Mouse (Mus musculus): ENCODE measurements around the gene Sh3kbp1.

The Sh3kbp1 gene

GRCm38 (mm10) chrX:159911613-159912012 is 284.5 kb downstream of the Sh3kbp1 start:
- in situ Hi-C loops (cut with MboI, MseI) = no loop called here

GRCm38 (mm10) chrX:159912061-159912460 is 285.0 kb downstream of the Sh3kbp1 start:
- in situ Hi-C loops (cut with MboI, MseI) = no loop called here

DNA sequence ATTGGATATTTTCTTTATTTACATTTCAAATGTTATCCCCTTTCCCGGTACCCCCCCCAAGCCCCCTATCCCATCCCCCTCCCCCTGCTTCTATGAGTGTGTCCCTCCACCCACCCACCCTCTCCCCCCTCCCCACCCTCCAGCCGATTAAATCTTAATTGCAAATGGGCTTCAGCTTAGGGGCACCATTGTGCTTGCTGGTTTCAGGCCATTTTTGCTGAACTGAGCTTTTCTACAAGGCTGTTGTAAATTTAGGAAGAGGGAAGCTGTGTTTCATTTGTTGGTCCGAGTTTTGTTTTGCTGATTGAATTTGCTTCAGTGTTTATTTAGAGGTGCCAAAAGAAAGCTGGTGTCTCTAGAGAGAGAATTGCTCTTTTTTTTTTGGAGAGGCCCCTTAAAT is 286.4 kb downstream of the Sh3kbp1 start:
- in situ Hi-C loops (cut with MboI, MseI) = no loop called here

GRCm38 (mm10) chrX:159915125-159915524 is 288.1 kb downstream of the Sh3kbp1 start:
- in situ Hi-C loops (cut with MboI, MseI) = no loop called here

DNA sequence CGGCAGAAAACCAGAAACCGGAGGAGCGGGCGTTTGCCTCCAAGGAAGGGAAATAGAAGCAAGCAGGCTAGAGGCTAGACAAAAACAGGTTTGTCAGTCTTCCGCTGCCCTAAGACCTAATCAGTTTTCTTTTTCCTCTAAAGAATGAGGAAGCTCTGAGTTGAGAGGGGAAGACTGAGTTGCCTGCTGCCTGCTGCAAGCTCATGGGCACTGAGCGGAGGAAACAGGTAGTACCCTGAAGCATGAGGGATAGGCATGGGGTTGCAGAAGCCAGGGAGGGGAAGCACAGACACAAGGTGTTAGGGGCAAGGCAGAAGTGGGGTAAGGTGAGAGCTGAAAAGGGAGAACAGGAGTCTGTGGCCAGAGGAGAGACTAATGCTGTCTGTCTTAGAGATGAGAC is 297.7 kb downstream of the Sh3kbp1 start:
- in situ Hi-C loops (cut with MboI, MseI) = loop anchor here (10.0 kb wide), 1 partner anchor 410 kb away; no protein-coding TSS in a partner anchor

- in situ Hi-C loops (cut with MboI, MseI) = loop anchor here (10.0 kb wide), 1 partner anchor 407 kb away; no protein-coding TSS in a partner anchor
These were observed 301.1 kb downstream of the Sh3kbp1 start for GRCm38 (mm10) chrX:159928165-159928564.

DNA sequence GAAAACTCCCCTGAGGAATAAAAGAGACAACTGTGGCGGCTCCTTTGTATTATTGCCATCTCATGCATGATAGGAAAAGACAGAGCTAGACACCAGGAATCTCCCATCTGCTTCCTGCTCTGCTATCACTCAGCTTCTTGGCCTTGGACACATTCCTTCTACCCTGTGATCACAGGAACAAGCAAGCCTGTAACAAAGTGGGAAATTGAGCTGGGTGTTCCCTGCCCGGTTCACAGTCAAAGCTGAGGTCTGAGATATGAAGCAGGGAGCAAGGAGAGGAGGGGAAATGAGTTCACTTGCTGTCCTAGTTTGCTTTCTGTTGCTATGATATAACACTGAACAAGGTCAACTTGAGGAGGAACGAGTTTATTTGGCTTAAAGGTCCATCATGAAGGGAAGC is 301.8 kb downstream of the Sh3kbp1 start:
- in situ Hi-C loops (cut with MboI, MseI) = loop anchor here (10.0 kb wide), 1 partner anchor 406 kb away; no protein-coding TSS in a partner anchor

GRCm38 (mm10) chrX:159932027-159932426 is 305.0 kb downstream of the Sh3kbp1 start:
- in situ Hi-C loops (cut with MboI, MseI) = no loop called here

DNA sequence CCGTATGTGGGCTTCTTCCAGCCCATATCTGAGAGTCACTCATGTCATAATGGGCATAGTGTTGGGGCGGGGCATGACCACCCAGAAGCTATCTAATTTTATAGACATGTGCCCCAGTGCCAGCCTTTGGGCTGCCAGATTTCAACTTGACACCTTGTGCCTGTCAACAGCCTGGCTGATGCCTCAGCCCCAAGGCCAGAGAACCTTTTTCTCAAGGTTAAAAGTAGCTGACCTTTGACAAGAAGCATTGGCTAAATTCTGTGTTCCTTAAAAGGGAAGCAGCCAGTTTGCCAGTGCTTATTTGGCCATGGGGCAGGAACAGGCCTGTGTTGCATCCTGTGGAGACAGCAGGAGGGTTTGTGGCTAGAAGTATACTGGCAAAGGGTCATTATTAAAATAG is 315.5 kb downstream of the Sh3kbp1 start:
- in situ Hi-C loops (cut with MboI, MseI) = no loop called here

- in situ Hi-C loops (cut with MboI, MseI) = no loop called here
These were observed 316.5 kb downstream of the Sh3kbp1 start for GRCm38 (mm10) chrX:159943586-159943985.

GRCm38 (mm10) chrX:159953546-159954429 is 326.7 kb downstream of the Sh3kbp1 start:
- in situ Hi-C loops (cut with MboI, MseI) = no loop called here

DNA sequence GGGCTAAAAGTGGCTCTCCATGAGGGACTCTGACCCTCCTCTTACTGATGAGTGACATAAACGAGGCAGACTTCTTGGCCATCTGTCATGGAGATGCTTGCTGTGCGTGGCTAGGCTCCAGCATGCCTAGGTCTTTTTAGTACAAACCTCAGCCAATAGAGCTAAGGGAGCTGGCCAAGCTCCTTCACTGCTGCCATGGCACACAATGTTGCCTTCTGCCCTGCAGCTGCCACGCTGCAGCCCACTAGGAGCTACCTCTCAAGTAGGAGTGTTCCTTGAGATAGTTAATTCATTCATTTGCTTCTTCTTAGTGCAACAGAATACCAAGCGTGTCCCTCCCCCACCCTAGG is 327.3 kb downstream of the Sh3kbp1 start:
- in situ Hi-C loops (cut with MboI, MseI) = no loop called here

DNA sequence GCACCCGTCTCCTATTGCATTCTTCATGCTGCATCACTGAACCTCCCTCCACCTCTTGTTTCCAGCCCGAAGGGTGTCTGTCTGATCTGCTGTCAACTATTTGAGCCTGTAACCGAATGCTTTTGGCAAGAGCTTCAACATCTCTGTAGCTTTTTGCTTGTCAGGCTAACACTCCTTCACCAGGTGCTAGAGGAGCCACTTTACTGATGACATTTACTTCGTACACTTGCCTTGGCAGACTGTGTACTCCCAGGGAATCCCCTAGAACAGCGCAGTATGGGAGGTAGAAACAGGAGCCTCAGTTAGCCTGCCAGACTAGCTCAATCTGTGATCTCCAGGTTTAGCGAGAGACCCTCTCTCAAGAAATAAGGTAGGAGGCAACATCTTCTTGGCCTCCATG is 328.4 kb downstream of the Sh3kbp1 start:
- in situ Hi-C loops (cut with MboI, MseI) = no loop called here

GRCm38 (mm10) chrX:159961385-159961784 is 334.3 kb downstream of the Sh3kbp1 start:
- in situ Hi-C loops (cut with MboI, MseI) = loop anchor here (10.0 kb wide), 1 partner anchor 337 kb away; the partner anchor contains the start of gene Sh3kbp1

DNA sequence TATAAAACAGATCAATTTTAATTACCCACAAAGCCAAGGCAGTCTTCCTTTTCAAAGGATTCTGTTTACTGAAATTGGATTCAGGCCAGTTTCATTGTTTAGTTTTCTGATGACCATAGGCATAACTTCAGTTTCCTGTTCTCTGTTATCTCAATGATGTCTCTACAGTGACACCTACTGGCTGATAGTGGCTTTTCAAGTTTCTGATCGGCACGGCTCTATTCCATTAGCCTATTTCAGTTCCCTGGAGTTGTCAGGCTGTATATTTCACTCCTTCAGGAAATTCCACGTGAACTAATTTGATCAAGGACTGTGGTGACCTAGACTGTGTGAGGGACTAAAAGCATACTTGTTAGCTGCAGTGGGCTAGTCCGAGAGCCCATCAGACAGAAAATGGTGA is 336.2 kb downstream of the Sh3kbp1 start:
- in situ Hi-C loops (cut with MboI, MseI) = loop anchor here (10.0 kb wide), 1 partner anchor 338 kb away; the partner anchor contains the start of gene Sh3kbp1

- in situ Hi-C loops (cut with MboI, MseI) = loop anchor here (10.0 kb wide), 1 partner anchor 339 kb away; the partner anchor contains the start of gene Sh3kbp1
These were observed 336.9 kb downstream of the Sh3kbp1 start for GRCm38 (mm10) chrX:159963925-159964324.

DNA sequence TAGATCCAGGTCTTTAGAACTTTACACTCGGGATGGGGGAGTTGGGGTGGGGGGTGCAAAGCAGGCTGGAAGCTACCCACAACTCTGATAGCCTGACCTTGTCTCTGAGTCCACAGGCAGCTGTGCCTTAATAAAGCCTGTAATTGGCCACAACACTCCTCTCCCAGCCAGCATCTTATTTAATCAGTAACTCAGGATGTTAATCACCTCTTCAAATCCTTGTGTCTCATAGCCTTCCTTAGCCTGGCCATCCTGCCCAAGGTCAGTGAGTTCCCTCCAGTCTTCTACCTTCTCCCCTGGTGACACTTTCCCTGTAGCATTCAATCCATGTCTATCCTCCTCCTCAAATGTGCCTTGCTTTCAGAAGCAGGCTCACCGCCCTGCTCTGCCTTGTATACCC is 342.0 kb downstream of the Sh3kbp1 start:
- in situ Hi-C loops (cut with MboI, MseI) = loop anchor here (10.0 kb wide), 1 partner anchor 344 kb away; the partner anchor contains the start of gene Sh3kbp1

DNA sequence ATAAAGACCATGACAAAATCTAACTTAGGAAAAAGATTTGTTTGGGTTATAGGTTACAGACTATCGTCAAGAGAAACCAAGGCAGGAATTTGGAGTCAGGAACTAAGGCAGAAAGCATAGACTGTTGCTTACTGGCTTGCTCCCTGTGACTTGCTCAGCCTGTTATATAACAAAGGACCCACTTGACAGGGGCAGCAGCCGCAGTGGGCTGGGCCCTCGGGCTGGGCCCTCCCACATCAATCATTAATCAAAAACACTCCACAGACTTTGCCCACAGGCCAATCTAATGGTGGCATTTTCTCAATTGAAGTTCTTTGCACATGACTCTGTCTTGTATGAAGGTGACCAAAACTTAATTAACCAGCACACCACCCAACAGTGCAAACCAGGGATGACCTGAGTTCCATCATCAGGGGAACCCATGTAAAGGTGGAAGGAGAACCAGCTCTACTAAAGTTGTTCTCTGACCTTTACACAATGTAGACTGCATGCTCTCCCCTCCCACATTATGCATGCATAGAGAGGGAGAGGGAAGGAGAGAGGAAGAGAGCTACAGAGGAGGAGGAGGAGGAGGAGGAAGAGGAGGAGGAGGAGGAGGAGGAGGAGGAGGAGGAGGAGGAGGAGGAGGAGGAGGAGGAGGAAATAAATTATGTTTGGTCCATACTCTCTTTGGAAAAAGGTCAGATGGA is 344.2 kb downstream of the Sh3kbp1 start:
- in situ Hi-C loops (cut with MboI, MseI) = no loop called here

DNA sequence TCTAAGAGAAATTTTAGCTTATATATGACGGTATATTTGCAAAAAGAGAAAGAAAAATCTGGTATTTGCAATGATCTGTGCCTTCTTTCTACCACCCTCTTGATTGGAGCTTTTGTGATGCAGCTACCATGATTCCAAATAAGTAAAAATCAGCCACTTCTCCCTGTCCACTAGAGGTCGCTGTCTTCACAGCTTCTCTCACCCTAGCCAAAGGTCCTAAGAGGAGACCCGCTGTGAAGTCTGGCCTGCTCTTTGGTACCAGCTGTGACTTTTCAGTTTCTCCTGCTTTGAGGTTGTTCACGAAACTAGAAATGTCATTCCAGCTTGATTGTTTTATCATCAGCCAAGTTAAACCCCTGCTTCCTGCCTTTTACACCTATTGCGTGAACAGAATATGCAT is 346.7 kb downstream of the Sh3kbp1 start:
- in situ Hi-C loops (cut with MboI, MseI) = no loop called here

DNA sequence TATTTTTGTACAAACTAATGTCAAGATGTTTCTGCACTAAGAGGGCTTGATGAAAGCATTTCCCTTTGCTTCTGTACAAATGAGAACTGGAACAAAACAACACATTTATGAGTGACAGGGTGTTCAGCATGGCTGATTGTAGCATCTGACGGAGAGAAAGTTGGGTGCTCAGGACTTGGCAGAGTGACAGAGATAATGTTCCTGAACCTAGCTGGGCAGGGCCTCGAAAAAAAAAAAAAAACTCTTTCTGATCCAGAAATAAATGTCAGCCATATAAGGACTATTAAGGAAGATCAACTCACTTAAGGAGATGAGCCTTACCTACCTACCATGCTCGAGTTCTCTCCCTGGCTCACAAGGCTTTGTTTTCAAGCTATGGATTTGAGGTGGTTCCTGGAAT is 349.2 kb downstream of the Sh3kbp1 start:
- in situ Hi-C loops (cut with MboI, MseI) = no loop called here

DNA sequence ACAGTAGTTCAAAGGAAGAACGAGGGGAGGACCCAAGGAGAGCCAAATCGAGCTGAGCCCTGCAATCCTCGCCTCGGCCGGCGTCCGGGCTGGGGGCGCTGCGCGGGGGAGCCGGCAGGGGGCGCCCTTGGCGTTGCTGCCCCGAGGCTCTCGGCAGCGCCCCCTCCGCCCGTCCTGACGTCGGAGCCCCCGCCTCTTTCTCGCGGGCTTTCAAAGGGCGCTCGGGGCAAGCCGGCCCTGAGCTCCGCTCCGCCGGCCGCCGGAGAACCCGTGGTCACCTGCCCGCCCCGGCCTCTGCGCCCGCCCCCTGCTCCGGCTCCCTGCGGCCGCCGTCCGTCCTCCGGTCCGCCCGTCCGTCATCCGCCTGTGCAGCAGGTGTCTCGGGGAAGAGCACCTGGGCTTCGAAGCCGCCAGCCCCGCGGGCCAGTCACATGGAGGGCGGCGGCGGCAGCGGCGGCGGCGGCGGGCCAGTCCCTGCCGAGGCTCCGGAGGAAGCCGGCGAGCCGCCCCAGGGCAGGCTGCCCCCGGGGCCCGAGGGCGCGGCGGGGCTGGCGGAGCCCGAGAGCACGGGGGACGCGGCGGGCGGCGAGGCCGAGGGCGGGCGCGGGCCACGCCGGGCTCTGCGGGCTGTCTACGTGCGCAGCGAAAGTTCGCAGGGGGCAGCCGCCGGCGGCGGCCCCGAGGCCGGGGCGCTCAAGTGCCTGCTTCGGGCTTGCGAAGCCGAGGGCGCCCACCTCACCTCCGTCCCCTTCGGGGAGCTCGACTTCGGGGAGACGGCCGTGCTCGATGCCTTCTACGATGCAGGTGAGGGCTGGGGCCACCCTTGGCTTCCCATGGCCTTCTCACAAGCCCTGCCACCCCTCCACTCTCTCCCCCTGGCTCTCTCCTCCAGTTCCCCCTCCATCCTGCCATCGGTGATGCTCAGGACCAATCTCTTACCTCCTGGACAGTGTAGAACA is 361.2 kb downstream of the Sh3kbp1 start, which contains the start of gene Map3k15:
Gene Map3k15 (plus strand): TSS at position 432 of the 959 bp plus-strand sequence.
- in situ Hi-C loops (cut with MboI, MseI) = loop anchor here (10.0 kb wide), 1 partner anchor 127 kb away; no protein-coding TSS in a partner anchor

Measured in T-helper 2 cell (primary cell).